Mouse (Mus musculus) c-Kit-positive CD71-positive TER-119-positive erythroid progenitor cells, embryonic 14.5 days (primary cell): Measurements from ENCODE around the gene Gm10600.
"Not testable (repeated sequence)": the region's sequence is repeated elsewhere in the genome, so short reads cannot be mapped to it uniquely, and the experiment has no call there.

ENCODE experiments used
- DNase-seq: peaks from one replicate; pipeline ENCODE4 v3.0.0-alpha.2; 2013; ENCODE audit warnings: low spot score

The Gm10600 gene

GRCm38 (mm10) chr4:42240339-42240738 lies at the start of gene Gm10600:
Gm10600 (plus strand) TSS chr4:42240639.
- DNase-seq: not testable (repeated sequence)

GRCm38 (mm10) chr4:42255467-42255866 lies 15.0 kb downstream of the Gm10600 start, which contains the start of gene Ccl21b:
Ccl21b (plus strand) TSS chr4:42255767.
- not testable (repeated sequence) for DNase-seq
